Mouse (Mus musculus): ENCODE measurements around the gene Btbd2. TPM values are rescaled to one million over a fixed set of nuclear protein-coding genes. Genes with fewer than 3 reads are reported as not detected.
A peak's percentile ranks its signal among the peaks of the same experiment; 100 is the strongest.
"Not testable (repeated sequence)": the region's sequence is repeated elsewhere in the genome, so short reads cannot be mapped to it uniquely, and the experiment has no call there.

The Btbd2 gene
- polyA plus RNA-seq, 1 experiment from 2014 or later, result 77.1 TPM

DNA sequence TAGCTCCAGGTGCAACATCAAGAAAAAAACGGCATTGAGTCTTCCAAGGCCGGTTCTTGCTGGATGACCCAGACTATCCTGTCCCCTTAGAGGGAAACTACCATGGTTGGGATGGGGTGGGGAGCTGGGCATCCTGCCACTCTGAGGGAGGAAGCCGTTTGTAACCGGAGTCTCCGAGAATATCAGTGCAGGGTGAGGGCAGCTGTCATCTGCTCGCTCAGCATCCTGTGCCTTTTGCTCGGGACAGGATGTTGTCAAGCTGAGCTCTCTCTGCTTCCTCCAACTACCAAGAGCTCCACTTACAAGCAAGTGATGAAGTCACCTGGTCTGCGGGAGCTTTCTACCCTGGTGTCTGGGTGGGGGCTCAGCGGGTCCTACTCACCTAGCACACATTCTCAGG is 38.7 kb downstream of the Btbd2 start:
- H3K27ac ChIP-seq, result peak overlapping the region; percentile 9; the same call in 1 of the 2 replicates
- H3K4me1 ChIP-seq (replicated peaks), result peaks cover 25% of the 10 kb centered on the region
- H3K4me3 ChIP-seq, result 0 out of 2 replicates have a peak overlapping the region, but pooled peaks have one; percentile 9
- DNase-seq (ENCODE audit: low spot score), result no peak
- no peaks in the 10 kb centered on the region for H3K27me3 ChIP-seq (ENCODE audit: insufficient read depth, poor library complexity, severe bottlenecking)
- H3K36me3 ChIP-seq, result peaks cover 34% of the 10 kb centered on the region
- H3K9me3 ChIP-seq, result no peaks in the 10 kb centered on the region
- 79% methylated on average over 9 of the region's 9 CpGs for WGBS

DNA sequence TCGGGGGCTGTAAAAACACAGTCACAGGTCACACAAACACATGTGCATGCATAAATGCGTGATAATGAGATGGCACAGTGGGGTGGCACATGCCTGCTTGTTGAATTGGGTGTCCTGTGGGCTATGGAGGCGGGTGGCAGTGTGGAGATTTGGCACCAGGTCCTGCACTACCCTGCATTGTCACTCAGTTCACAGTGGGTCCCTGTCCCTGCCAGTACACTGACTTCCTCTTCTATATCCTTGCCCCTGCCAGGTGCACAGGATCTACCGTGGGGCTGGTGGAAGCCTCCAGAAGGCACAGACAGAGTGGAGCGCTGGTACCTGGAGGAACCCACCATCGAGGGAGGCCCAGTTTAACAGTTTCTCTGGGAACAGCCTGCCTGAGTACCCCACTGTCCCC is 42.5 kb downstream of the Btbd2 start:
- 93% methylated on average over 6 of the region's 6 CpGs for WGBS
- Histone ChIP-seq H3K36me3 (peaks cover 70% of the 10 kb centered on the region), H3K27ac (no peak overlapping the region), H3K27me3 (ENCODE audit: insufficient read depth, poor library complexity, severe bottlenecking) (no peaks in the 10 kb centered on the region), H3K9me3 (no peaks in the 10 kb centered on the region), H3K4me1 (replicated peaks) (no peaks in the 10 kb centered on the region), H3K4me3 (no peak overlapping the region; the same call in 1 of the 2 replicates)
- no peak for DNase-seq (ENCODE audit: low spot score)

DNA sequence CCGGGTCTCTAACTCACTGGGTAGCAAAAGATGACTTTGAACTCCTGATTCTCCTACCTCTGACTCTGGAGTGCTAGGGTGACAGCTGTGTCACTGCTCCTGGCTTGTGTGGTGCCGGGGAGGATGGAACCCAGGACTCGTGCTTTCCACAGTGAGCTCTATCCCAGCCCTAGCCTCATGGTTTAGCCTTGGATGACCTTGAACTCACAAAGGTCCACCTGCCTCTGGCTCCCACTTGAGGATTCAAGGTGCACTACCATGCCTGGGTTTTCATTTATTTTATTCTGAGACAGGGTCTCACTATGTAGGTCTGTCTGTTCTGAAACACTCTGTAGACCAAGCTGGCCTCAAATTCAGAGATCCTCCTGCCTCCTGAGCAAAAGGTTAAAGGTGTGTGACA is 43.0 kb downstream of the Btbd2 start:
- no peaks in the 10 kb centered on the region for H3K27me3 ChIP-seq (ENCODE audit: insufficient read depth, poor library complexity, severe bottlenecking)
- peaks cover 75% of the 10 kb centered on the region for H3K36me3 ChIP-seq
- no peaks in the 10 kb centered on the region for H3K9me3 ChIP-seq
- no peak overlapping the region for H3K4me3 ChIP-seq
- no peak overlapping the region for H3K27ac ChIP-seq
- DNase-seq (ENCODE audit: low spot score), result no peak
- H3K4me1 ChIP-seq (replicated peaks), result no peaks in the 10 kb centered on the region
- 86% methylated on average over 3 of the region's 3 CpGs for WGBS

DNA sequence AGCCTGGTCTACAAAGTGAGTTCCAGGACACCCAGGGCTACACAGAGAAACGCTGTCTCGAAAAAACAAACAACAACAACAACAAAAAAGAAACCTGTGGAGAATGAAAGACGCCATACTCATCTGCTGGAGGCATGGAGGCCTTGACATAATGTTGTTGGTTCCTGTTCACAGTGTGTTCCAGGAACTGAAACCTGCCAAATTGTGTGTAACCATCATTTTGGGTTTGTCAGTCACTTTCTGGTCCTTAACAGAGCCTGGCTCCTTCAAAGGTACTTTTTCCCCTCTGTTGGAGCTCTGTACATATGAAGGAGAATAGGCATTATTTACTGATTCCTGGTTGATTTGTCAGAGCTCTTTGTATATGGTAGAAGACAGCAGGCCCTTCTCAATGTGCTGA is 45.0 kb downstream of the Btbd2 start:
- 89% methylated on average over 3 of the region's 3 CpGs for WGBS
- Histone ChIP-seq H3K4me3 (no peak overlapping the region), H3K9me3 (no peaks in the 10 kb centered on the region), H3K27me3 (ENCODE audit: insufficient read depth, poor library complexity, severe bottlenecking) (no peaks in the 10 kb centered on the region), H3K4me1 (replicated peaks) (no peaks in the 10 kb centered on the region), H3K36me3 (peaks cover 95% of the 10 kb centered on the region), H3K27ac (no peak overlapping the region)
- DNase-seq (ENCODE audit: low spot score), result no peak

DNA sequence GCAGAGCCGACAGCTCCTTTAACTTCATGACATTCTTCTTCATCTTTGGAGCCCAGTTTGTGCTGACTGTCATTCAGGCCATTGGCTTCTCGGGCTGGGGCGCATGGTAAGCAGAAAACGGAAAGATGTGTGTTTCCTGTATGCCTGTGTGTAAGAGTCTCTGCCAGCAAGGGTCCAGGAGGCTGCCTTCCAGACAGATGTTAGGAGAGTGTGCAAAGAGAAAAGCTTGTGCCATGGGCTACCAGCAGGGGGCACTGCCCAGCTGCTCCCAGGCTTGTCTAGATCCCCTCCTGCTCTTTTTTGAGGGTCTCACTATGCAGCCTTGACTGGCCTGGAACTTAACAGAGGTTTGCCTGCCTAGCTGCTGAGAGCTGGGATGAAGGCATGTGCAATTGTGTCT is 45.8 kb downstream of the Btbd2 start:
- DNase-seq (ENCODE audit: low spot score), result peak; percentile 58
- Histone ChIP-seq H3K9me3 (no peaks in the 10 kb centered on the region), H3K36me3 (peaks cover 98% of the 10 kb centered on the region), H3K4me3 (no peak overlapping the region), H3K27me3 (ENCODE audit: insufficient read depth, poor library complexity, severe bottlenecking) (no peaks in the 10 kb centered on the region), H3K27ac (no peak overlapping the region), H3K4me1 (replicated peaks) (no peaks in the 10 kb centered on the region)
- WGBS, result 79% methylated on average over 4 of the region's 4 CpGs

DNA sequence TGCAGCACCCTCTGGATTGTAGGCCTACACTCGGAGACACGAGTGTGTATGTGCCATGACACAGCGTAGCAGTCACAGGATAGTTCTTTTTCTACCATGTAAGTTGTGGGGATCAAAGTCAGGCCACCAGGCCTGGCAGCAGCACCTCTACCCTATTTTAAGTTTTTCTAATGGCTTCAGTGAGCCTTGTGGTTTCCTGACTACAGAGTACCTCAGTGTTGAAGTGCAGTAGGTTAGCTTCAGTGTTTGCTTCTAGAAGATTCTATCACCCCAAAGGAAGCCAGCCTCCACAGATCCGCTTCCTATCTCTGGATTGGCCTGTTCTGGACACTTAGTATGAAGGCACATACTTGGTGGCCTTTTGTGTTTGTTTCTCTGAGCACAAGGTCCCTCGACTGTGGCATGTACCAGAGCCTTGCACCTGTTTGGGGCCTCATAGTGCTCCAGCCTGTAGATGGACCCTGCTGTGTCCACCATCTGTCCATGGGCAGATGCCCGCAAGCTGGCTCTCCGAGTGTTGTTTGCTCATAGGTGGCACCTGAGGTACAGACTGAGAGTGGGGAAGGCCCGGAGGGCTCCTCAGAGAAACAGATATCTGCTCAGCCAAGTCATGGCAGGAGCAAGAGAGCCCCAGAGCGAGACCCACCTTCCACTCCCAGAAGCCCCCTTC is 46.6 kb downstream of the Btbd2 start:
- H3K9me3 ChIP-seq, result no peaks in the 10 kb centered on the region
- H3K4me1 ChIP-seq (replicated peaks), result no peaks in the 10 kb centered on the region
- no peak for DNase-seq (ENCODE audit: low spot score)
- H3K27ac ChIP-seq, result no peak overlapping the region
- H3K4me3 ChIP-seq, result no peak overlapping the region
- WGBS, result 94% methylated on average over 9 of the region's 9 CpGs
- H3K27me3 ChIP-seq (ENCODE audit: insufficient read depth, poor library complexity, severe bottlenecking), result no peaks in the 10 kb centered on the region
- peaks cover 93% of the 10 kb centered on the region for H3K36me3 ChIP-seq

DNA sequence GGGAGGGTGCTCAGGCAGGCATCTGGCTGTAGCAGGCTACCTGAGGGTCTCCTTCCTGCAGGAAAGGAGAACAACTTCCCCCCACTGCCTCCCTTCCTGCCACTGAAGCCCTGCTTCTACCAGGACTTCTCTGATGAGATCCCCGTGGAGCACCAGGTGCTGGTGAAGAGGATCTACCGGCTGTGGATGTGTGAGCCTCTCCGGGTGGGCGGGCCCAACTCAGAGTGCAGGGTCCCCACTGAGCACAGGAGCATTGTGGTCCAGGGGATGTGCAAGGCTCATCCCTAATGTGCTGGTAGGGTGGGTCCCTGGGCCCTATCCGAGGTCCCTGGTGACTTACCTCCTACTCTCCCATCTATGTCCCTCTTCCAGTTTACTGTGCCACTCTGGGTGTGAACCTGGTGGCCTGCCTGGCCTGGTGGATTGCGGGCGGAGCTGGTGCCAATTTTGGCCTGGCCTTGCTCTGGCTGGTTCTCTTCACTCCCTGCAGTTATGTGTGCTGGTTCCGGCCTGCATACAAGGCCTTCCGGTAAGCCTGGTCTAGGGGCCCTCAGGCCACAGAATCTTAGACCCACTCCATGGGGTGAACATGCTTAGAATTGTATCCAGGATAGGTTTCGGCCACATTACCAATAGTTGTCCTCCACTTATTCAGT is 47.5 kb downstream of the Btbd2 start:
- WGBS, result 87% methylated on average over 10 of the region's 10 CpGs
- no peak for DNase-seq (ENCODE audit: low spot score)
- Histone ChIP-seq H3K4me1 (replicated peaks) (peaks cover 6% of the 10 kb centered on the region), H3K27ac (no peak overlapping the region), H3K27me3 (ENCODE audit: insufficient read depth, poor library complexity, severe bottlenecking) (no peaks in the 10 kb centered on the region), H3K4me3 (0 out of 2 replicates have a peak overlapping the region, but pooled peaks have one; percentile 4), H3K9me3 (no peaks in the 10 kb centered on the region), H3K36me3 (peaks cover 85% of the 10 kb centered on the region)

DNA sequence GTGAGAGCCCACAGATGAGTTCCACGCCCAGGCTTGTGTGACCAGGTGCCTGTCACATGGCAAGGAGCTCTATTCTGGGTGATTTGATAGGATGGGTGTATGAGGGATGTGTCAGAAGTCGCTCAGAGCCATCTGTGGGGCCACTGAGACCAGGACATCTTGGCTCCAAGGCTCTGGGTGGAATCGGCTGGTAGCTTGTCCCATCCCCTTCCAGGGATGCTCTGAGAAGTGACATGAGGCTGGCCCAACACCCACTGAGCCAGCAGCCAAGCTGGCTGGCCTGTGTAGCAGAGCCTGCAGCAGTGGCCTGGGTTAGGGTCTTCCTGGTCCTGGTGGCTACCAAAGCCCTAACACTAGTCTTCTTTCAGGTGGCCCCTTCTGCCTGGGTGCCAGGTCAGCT is 48.4 kb downstream of the Btbd2 start:
- no peak for DNase-seq (ENCODE audit: low spot score)
- Histone ChIP-seq H3K27me3 (ENCODE audit: insufficient read depth, poor library complexity, severe bottlenecking) (no peaks in the 10 kb centered on the region), H3K36me3 (peaks cover 75% of the 10 kb centered on the region), H3K4me1 (replicated peaks) (peaks cover 16% of the 10 kb centered on the region), H3K4me3 (no peak overlapping the region), H3K27ac (no peak overlapping the region), H3K9me3 (no peaks in the 10 kb centered on the region)
- 94% methylated on average over 3 of the region's 3 CpGs for WGBS

DNA sequence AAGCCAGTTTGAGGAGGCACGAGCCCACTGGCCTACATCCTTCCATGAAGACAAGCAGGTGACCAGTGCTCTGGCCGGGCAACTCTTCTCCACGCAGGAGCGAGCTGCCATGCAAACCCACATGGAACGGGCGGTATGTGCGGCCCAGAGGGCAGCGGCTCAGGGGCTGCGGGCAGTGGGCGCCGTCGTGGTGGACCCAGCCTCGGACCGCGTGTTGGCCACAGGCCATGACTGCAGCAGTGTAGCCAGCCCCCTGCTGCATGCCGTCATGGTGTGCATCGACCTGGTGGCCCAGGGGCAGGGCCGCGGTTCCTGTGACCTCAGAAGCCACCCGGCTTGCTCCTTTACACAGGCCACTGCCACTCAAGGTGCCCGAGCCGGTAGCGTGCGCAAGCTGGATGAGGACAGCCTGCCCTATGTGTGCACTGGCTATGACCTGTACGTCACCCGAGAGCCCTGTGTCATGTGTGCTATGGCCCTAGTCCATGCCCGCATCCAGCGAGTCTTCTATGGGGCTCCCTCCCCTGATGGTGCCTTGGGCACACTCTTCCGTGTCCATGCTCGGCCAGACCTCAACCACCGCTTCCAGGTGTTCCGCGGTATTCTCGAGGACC is 50.0 kb downstream of the Btbd2 start:
- WGBS, result 96% methylated on average over 34 of the region's 34 CpGs
- no peaks in the 10 kb centered on the region for H3K27me3 ChIP-seq (ENCODE audit: insufficient read depth, poor library complexity, severe bottlenecking)
- no peak overlapping the region for H3K27ac ChIP-seq
- peaks cover 24% of the 10 kb centered on the region for H3K4me1 ChIP-seq (replicated peaks)
- no peaks in the 10 kb centered on the region for H3K9me3 ChIP-seq
- H3K4me3 ChIP-seq, result peak overlapping the region; percentile 16; the same call in 1 of the 2 replicates
- H3K36me3 ChIP-seq, result peaks cover 60% of the 10 kb centered on the region
- no peak for DNase-seq (ENCODE audit: low spot score)

DNA sequence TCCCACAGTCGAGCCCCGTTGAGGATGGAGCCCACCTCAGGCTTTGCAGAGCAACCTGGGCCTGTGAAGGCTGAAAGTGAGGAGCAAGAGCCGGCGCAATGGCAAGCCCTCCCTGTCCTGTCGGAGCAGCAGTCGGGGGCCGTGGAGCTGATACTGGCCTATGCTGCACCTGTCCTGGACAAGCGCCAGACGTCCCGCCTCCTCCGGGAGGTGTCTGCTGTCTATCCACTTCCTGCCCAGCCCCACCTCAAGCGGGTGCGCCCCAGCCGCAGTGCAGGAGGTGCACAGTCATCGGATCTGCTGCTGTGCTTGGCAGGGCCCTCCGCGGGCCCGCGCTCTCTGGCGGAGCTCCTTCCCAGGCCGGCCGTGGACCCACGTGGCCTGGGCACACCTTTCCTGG is 50.6 kb downstream of the Btbd2 start:
- peaks cover 55% of the 10 kb centered on the region for H3K36me3 ChIP-seq

DNA sequence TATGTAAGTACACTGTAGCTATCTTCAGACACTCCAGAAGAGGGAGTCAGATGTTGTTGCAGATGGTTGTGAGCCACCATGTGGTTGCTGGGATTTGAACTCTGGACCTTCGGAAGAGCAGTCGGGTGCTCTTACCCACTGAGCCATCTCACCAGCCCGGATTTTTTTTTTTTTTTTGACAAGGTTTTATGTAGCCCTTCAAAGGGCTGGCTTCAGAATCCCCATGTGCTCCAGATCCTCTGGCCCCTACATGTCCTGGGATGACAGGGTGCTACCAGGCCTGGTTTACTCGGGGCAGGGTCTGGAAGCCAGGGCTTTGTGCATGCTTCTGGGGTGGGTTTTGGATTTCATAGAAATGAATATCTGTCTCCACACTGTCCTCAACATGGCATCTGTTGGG is 51.1 kb downstream of the Btbd2 start, which contains the start of gene Gm49322:
Gm49322 (plus strand) TSS at position 301 of the 400 bp plus-strand sequence.
- H3K4me1 ChIP-seq (replicated peaks), result peaks cover 24% of the 10 kb centered on the region
- not testable (repeated sequence) for H3K27ac ChIP-seq; H3K9me3 ChIP-seq; H3K27me3 ChIP-seq (ENCODE audit: insufficient read depth, poor library complexity, severe bottlenecking); DNase-seq (ENCODE audit: low spot score)
- 85% methylated on average over 4 of the region's 4 CpGs for WGBS
- H3K36me3 ChIP-seq, result peaks cover 49% of the 10 kb centered on the region
- peak within 1 kb of the TSS; percentile 77; the same call in 1 of the 2 replicates for H3K4me3 ChIP-seq

More for the DNA sequence above, 50.6 kb downstream of the Btbd2 start:
- Histone ChIP-seq H3K4me1 (replicated peaks) (peaks cover 24% of the 10 kb centered on the region), H3K27ac (no peak overlapping the region), H3K9me3 (no peaks in the 10 kb centered on the region), H3K27me3 (ENCODE audit: insufficient read depth, poor library complexity, severe bottlenecking) (no peaks in the 10 kb centered on the region), H3K4me3 (0 out of 2 replicates have a peak overlapping the region, but pooled peaks have one; percentile 16)
- WGBS, result 93% methylated on average over 23 of the region's 23 CpGs
- no peak for DNase-seq (ENCODE audit: low spot score)

DNA sequence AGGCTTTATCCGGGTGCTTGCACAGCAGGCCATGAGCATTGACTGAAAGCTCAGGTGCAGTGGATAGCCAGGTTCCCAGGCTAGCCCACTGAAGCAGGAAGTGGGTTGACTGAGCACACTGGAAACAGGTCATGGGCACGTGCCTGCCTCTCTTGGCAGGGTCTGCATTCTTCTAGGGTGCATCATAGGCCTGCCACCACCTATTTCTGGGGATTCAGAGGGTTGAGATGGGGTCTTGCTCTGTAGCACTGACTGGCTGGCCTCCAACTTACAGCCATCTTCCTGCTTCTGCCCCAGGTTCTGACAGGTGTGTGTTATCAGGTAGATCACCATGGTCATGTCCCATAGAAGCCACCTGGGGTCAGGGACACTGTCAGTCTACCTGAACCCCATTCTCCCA is 51.9 kb downstream of the Btbd2 start:
- H3K9me3 ChIP-seq, result no peaks in the 10 kb centered on the region
- H3K27ac ChIP-seq, result no peak overlapping the region
- peaks cover 24% of the 10 kb centered on the region for H3K4me1 ChIP-seq (replicated peaks)
- 91% methylated on average over 2 of the region's 2 CpGs for WGBS
- H3K27me3 ChIP-seq (ENCODE audit: insufficient read depth, poor library complexity, severe bottlenecking), result no peaks in the 10 kb centered on the region
- peak overlapping the region; percentile 77; the same call in 1 of the 2 replicates for H3K4me3 ChIP-seq
- peaks cover 43% of the 10 kb centered on the region for H3K36me3 ChIP-seq
- no peak for DNase-seq (ENCODE audit: low spot score)

DNA sequence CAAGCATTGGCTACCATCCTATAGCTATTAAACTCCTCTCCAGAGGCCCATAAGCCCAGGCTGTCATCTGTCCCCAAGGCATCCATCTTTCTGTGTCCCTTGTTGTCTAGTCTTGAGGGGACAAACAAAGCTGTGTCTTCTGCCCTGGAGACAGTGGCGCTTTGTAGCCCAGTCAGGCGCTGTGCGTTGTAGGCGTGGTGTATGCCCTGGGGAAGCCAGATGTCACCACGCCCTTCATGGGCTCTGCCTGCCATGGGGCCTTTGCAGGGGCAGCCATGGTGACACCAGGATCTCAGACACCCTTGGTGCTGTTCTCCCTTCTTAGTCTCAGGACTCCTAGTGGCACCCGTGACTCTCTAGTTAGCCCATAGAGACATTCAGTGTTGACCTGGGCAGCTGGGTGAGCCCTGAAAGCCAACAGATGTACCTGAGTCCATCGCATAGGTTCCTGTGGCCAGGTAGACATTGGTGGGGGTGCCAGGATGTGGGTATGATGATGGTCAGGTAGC is 52.8 kb downstream of the Btbd2 start:
- H3K4me1 ChIP-seq (replicated peaks), result peaks cover 24% of the 10 kb centered on the region
- H3K36me3 ChIP-seq, result peaks cover 34% of the 10 kb centered on the region
- no peaks in the 10 kb centered on the region for H3K9me3 ChIP-seq
- WGBS, result 92% methylated on average over 7 of the region's 7 CpGs
- H3K27me3 ChIP-seq (ENCODE audit: insufficient read depth, poor library complexity, severe bottlenecking), result no peaks in the 10 kb centered on the region
- peak overlapping the region; percentile 90 for H3K27ac ChIP-seq
- peak overlapping the region; percentile 77 for H3K4me3 ChIP-seq
- DNase-seq (ENCODE audit: low spot score), result no peak

All from hindbrain, embryonic 10.5 days (tissue).